In the genomic region with DNA sequence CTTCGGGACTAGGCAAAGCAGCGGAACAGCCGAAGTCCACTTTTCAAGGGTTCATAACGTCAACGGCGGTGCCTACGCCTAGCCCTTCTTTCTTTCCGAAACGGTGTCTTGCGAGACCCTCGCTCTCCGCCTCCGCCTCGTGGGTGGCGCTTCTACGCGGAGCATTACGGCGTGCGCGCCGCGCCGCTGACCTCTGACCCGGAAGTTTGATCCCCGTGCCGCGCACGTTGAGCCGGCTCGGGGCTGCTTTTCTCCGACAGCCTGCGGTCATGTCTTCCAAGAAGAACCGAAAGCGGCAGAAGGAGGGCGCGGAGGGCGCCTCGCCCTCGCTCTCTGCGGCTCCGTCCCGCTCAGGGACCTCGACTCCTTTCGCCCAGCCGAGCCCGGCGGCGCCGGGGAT, we compare ENCODE assay signal across 8 mouse cellular contexts. TPM values are rescaled to one million over a fixed set of nuclear protein-coding genes. Genes with fewer than 3 reads are reported as not detected.
DNase-seq lines count a peak whose midpoint lies in the region; ATAC-seq lines count a peak whose summit lies in the region.

A gene (minus strand): TSS at position 140 of the 400 bp plus-strand sequence.

- no peaks in the 10 kb centered on the region for H3K36me3 ChIP-seq in hindbrain, embryonic 11.5 days (ENCODE audit: control insufficient read depth, insufficient read depth, low read length)

- peak within 1 kb of the TSS; percentile 76 for H3K27ac ChIP-seq in hindbrain, embryonic 11.5 days (ENCODE audit: low read depth, low read length)

- DNase-seq in MN1 (ENCODE audit: low spot score): peak; percentile 96
- peak; percentile 87 for DNase-seq in cerebellum, adult 9-10 months
- DNase-seq in frontal cortex, adult 2 months (ENCODE audit: extremely low spot score in 1 of 2, low spot score in 1 of 2): peak; percentile 78 to 92
- DNase-seq in hindbrain, embryonic 11.5 days (ENCODE audit: low spot score): peak; percentile 97
- DNase-seq in layer of hippocampus, postnatal 10 days (ENCODE audit: low spot score in 2 of 2): peak; percentile 93 to 95
- DNase-seq in lung, postnatal 10 days: peak; percentile 96
- peak; percentile 91 for DNase-seq in ovary, postnatal 36 days (ENCODE audit: low spot score)
- DNase-seq in thymus, postnatal 25 days: peak; percentile 92

- no peaks in the 10 kb centered on the region for H3K27me3 ChIP-seq in hindbrain, embryonic 11.5 days (ENCODE audit: control insufficient read depth, insufficient read depth, low read length)

- H3K9ac ChIP-seq in hindbrain, embryonic 11.5 days (ENCODE audit: low read depth, low read length): peak within 1 kb of the TSS; percentile 77

- H3K4me2 ChIP-seq in hindbrain, embryonic 11.5 days (replicated peaks; ENCODE audit: low read depth, low read length): peak within 1 kb of the TSS; percentile 81

- WGBS in hindbrain, embryonic 11.5 days: under 1% methylated on average over 50 of the region's 50 CpGs

- H3K4me1 ChIP-seq in hindbrain, embryonic 11.5 days (replicated peaks; ENCODE audit: control insufficient read depth, insufficient read depth, low read length): 0 out of 2 replicates have a peak, but pooled peaks cover 4% of the 10 kb centered on the region

- peak within 1 kb of the TSS; percentile 90 for H3K4me3 ChIP-seq in hindbrain, embryonic 11.5 days (ENCODE audit: low read depth, low read length)

- H3K9me3 ChIP-seq in hindbrain, embryonic 11.5 days (ENCODE audit: control insufficient read depth, low read length): no peaks in the 10 kb centered on the region

- peak; percentile 90 for ATAC-seq in hindbrain, embryonic 11.5 days (ENCODE audit: low FRiP score)

RNA-seq across cellular contexts. Expression of the gene that starts here (rescaled TPM):
- polyA plus RNA-seq in frontal cortex, adult 2 months (2012; rRNA removed): 9.0 and 10.0 TPM in 2 replicates
- polyA plus RNA-seq in hindbrain, embryonic 11.5 days (2014; fragmentation: Nextera tagmentation; extraction: Ambion mirVana): 4.1 and 4.8 TPM in 2 replicates
- 1 to 10 TPM; 5.3 to 8.0 TPM for total RNA-seq in layer of hippocampus, postnatal 10 days (2021)

Comparison
In these comparisons a context has a peak if more than half of its experiments do, and no peak if none do; other contexts are left out.
1. Peak in every context shown above with its lines: DNase-seq, ATAC-seq, H3K4me3 ChIP-seq and H3K27ac ChIP-seq.